ENCODE assay signal across 17 mouse cellular contexts in genomic region chr11:61183820-61184219, GRCm38 (mm10). TPM values are rescaled to one million over a fixed set of nuclear protein-coding genes. Genes with fewer than 3 reads are reported as not detected.
"Had no signal": no experiment of that assay in that cellular context is flagged by ENCODE, and none has a peak within 500 bp of the region (broad histone marks: within the 10 kb centered on the region; RNA-seq: fewer than 3 reads in every experiment).

No protein-coding gene starts in this region.

- ATAC-seq: liver, embryonic 12.5 days; midbrain, embryonic 13.5 days had no signal

- H3K27me3 ChIP-seq: liver, embryonic 12.5 days; midbrain, embryonic 13.5 days had no signal

- H3K4me2 ChIP-seq: liver, embryonic 12.5 days; liver, embryonic 15.5 days; midbrain, embryonic 13.5 days had no signal

- H3K9me3 ChIP-seq: liver, embryonic 12.5 days; liver, embryonic 15.5 days; midbrain, embryonic 13.5 days had no signal

- H3K36me3 ChIP-seq: liver, embryonic 12.5 days; liver, embryonic 15.5 days; midbrain, embryonic 13.5 days had no signal

- H3K9ac ChIP-seq: liver, embryonic 12.5 days; liver, embryonic 15.5 days; midbrain, embryonic 13.5 days had no signal

- H3K4me1 ChIP-seq: liver, embryonic 12.5 days; liver, embryonic 15.5 days; midbrain, embryonic 13.5 days had no signal

- H3K27ac ChIP-seq: kidney, postnatal 0 days; layer of hippocampus, adult 2 months; liver, embryonic 12.5 days; liver, embryonic 15.5 days; macrophage; midbrain, embryonic 13.5 days had no signal

- H3K4me3 ChIP-seq: layer of hippocampus, adult 2 months; liver, embryonic 12.5 days; liver, embryonic 15.5 days; midbrain, embryonic 13.5 days had no signal

- DNase-seq: kidney, adult 18-20 months; kidney, adult 9 months; kidney, postnatal 25 days; layer of hippocampus, adult 9-11 months; liver; lung, adult 2 months; thymus, adult 18-20 months; thymus, postnatal 36 days had no signal

RNA-seq across cellular contexts. Expression of gene Aldh3a1, which starts 23.5 kb away (rescaled TPM):
- total RNA-seq: megakaryocyte, adult 5-6 weeks had no signal
- polyA plus RNA-seq: kidney, postnatal 0 days; macrophage; midbrain, embryonic 13.5 days; neural tube, embryonic 11.5 days; neural tube, embryonic 14.5 days had no signal
